Mouse (Mus musculus) adrenal gland, postnatal 36 days (tissue): ENCODE measurements around the gene Gm2000. TPM values are rescaled to one million over a fixed set of nuclear protein-coding genes. Genes with fewer than 3 reads are reported as not detected.
A peak's percentile ranks its signal among the peaks of the same experiment; 100 is the strongest.
"Not testable (repeated sequence)": the region's sequence is repeated elsewhere in the genome, so short reads cannot be mapped to it uniquely, and the experiment has no call there.

ENCODE experiments used
- DNase-seq, 2 experiments: peaks; one replicate each; pipeline ENCODE4 v3.0.0; 2021; ENCODE audit warnings: mixed read lengths in 1 of 2
- long read RNA-seq, 2 experiments: library from polyadenylated mRNA; stranded (forward); transcript quantifications; one replicate each; pipeline ENCODE4 v2.0.0; 2021; ENCODE audit warnings: borderline sequencing depth in 2 of 2
- total RNA-seq, 2 experiments: library from RNA; stranded (reverse); gene quantifications; 2 replicates each; pipeline ENCODE4 v1.2.3; 2021

The Gm2000 gene
- total RNA-seq = 100 to 1,000 TPM; 616 to 634 TPM
- long read RNA-seq, experiment 1, transcript Gm2000-201 (1 exons, 445 nt) = major isoform, 80 of 80 reads
- long read RNA-seq, experiment 1, partial matches to known transcripts = 0 of 80 reads
- long read RNA-seq, experiment 1, other reads (novel, unspliced or antisense) = 0 of 80 reads
- long read RNA-seq, experiment 2, transcript Gm2000-201 (1 exons, 445 nt) = major isoform, 51 of 51 reads
- long read RNA-seq, experiment 2, partial matches to known transcripts = 0 of 51 reads
- long read RNA-seq, experiment 2, other reads (novel, unspliced or antisense) = 0 of 51 reads

GRCm38 (mm10) chr1:156365740-156366139 lies at the start of gene Gm2000:
Gm2000 (plus strand) TSS chr1:156366040.
- no peak for DNase-seq

GRCm38 (mm10) chr1:156323126-156323525 lies 42.7 kb upstream of the Gm2000 start:
- no peak for DNase-seq

DNA sequence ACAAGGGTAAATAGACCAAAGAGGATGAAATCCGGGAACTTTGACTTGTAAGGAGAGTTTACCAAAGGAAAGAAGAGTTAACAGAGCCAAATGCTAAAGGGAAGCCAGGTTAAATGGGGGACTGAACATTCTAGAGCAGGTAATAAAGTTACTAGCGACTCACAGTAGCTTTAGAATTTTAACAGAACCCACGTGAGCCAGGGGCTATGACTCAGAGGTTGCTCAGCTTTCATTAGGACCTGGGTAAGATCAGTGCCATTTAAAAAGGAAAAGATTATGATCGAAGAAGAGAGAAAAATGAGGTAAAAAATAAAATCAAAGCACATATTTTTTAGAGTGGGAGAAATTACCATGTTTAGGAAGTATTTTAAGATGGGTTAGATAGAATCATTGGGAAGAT lies 25.0 kb upstream of the Gm2000 start:
- DNase-seq = peak; percentile 13 to 21

DNA sequence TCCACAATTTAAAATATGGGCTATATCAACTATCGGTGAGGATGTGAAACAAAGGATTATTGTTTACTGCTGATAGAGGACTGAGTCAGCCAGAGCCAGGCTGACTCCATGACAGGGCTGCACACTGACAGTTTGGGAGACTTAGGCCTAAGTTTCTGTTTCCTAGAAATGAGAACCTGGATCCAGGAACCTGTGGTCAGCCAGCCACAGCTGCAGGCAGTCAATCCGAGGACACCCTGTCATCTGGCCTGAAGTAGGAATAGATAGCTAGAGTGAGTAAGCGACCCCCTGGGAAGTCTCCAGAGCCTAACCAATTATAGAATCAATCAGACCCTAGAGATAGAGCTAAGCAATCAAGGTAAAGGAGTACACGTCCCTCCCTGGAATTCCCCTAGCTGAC lies 21.4 kb upstream of the Gm2000 start:
- no peak for DNase-seq

- DNase-seq = no peak
These were observed 20.2 kb upstream of the Gm2000 start for GRCm38 (mm10) chr1:156345633-156346032.

DNA sequence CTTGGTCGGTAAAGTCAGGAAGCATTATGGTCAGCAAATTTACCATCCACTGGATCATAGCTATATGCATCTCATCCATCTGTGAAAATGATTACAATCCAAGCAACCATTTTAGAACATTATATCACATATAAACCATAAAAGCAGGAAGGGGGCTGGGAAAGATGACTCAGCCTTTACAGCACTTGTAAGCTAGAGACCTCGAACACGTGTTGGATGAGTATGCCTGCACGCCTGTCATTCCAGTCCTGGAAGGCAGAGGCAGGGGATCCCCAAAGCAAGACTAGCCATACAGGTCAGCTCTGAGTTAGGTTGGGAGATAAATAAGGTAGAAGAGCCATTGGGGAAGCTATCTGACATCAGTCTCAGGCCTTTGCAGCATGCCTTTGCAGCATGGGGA lies 16.8 kb upstream of the Gm2000 start:
- DNase-seq = no peak

DNA sequence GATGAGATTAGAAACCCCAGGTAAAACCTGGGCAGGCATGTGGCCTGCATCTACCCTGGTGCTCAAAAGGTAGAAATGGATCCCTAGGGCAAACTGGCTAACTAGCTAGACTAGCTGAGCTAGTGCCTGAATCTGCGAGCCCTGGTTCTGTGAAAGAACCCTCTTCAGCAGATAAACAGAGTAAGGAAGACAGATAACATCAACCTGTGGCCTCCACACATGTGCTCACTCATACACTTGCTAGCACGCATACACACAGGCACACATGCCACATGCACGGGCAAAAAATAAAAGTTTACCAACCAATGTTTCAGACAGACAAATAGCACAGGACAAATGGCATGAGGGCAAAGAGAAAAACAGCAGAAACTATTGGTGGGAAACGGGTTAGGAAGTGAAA lies 15.4 kb upstream of the Gm2000 start:
- DNase-seq = no peak

GRCm38 (mm10) chr1:156352466-156352865 lies 13.4 kb upstream of the Gm2000 start:
- DNase-seq = no peak

DNA sequence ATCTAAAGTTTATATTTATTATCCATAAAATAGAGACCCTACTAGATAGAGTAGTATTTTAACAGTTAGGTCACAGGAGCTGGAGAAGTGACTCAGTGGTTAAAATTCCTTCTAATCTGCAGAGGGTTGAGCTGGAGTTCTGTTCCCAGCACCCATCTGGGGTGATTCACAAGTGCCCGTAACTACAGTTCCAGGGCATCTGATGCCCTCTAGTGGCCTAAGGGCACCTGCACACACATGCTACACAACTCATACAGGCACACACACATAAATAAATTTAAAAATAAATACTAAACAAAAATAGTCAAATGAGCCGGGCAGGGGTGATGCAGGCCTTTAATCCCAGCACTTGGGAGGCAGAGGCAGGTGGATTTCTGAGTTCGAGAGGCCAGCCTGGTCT lies 15.4 kb downstream of the Gm2000 start:
- no peak for DNase-seq

DNA sequence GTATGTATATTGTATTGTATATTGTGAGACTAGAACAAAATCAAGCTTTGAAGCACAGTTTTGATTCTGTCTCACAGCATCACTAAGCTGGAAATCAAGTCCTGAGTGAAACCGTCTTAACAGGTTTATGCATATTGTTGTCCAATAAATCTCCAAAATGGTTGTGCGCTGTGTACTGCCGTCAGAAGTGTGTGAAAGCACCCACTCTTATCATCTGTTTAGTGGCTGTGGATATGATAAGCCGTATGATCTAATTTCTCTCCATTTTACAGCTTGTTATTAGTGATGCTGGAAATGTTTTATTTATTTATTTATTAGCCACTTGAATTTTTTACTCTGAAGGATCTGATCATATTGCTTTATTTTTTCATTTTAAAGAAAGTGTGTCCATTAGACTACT lies 20.4 kb downstream of the Gm2000 start:
- no peak for DNase-seq

DNA sequence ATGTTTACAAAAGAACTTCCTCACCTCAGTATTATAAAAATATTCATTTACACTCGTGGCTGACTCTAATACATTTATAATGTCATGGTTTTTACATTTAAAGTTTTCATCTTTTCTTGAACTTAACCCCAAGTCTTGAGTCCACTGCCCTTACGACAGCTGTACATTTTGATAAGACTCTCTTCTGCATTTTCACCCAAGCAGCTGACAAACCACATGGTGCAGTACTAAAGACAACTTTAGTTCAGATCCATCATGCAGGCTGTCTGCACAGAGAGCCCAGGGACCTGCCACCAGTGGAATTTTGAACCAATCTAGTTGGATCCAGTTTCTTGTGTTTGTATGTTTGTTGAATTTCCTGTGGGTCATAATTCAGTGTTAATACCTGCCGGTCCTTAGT lies 21.0 kb downstream of the Gm2000 start:
- no peak for DNase-seq

GRCm38 (mm10) chr1:156393148-156393547 lies 27.3 kb downstream of the Gm2000 start:
- no peak for DNase-seq

- not testable (repeated sequence) for DNase-seq
These were observed 34.3 kb downstream of the Gm2000 start for GRCm38 (mm10) chr1:156400159-156400558.

DNA sequence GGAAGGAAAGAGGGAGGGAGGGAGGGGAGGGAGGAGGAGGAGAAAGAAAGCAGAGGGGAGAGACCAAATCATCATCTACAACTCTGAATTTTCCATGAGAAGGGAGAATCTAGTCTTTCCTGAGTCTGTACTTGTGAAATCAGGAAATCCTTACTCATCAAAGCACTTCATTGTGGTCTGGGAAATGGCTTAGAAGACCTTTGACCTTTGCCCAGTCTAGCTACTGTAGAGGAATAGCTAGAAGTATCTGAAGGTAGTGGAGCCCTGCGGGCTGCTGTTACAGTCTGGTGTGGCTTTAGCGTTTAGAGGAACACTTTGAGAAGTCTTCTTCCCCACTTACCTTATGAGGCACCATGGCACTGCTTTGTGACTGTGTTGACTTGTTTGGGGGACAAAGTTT lies 36.7 kb downstream of the Gm2000 start:
- no peak for DNase-seq

DNA sequence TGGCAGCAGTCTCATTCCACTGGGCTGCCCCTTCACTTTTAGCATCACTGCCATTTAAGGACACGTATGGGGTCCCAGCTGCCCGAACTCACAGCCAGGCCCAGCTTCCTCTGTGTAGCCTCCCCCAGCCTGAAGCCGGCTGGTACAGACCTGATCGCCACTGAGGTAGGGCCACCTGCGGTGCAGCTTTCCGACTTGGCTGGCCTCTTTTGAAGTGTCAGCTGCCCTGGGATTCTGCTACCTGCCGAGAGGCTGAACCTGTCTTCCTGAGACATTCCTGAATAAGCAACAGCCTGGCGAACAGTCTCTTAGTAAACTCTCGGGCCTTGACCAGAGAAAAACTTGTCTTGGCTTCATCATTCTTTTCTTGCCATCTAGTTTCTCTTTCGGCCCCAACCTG lies 37.4 kb downstream of the Gm2000 start:
- no peak for DNase-seq

GRCm38 (mm10) chr1:156408004-156408403 lies 42.2 kb downstream of the Gm2000 start:
- no peak for DNase-seq

DNA sequence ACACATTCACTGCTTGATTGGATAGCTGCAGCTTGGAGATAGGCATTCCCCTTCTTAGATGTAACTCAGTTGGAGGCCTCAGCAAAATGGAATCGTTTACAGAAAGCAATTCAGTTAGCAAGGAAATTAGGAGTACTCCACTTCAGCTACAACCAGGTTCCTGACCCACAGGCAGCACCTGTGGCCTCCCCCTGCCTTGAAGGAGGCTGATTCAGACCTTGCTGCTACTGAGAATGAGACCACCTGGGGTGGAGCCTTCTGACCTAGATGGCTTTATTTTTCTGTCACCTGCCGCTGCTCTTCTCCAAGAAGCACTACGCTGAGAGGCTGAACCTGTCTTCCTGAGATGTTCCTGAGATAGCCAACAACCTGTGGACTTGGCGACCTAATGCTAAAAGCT lies 42.7 kb downstream of the Gm2000 start:
- DNase-seq = no peak

Other genes with a start within 250 kb of the Gm2000 start
- 1 to 10 TPM; 9.3 to 9.6 TPM for gene Fam163a, start 161.0 kb upstream of the Gm2000 start, total RNA-seq
- under 1 TPM in 1 of 2 experiments, not detected in 1; 0.20 TPM for gene Tdrd5, start 62.4 kb upstream of the Gm2000 start, total RNA-seq
- not detected for gene Nphs2, start 55.3 kb upstream of the Gm2000 start, total RNA-seq
- 1 to 10 TPM; 1.1 to 3.9 TPM for gene Axdnd1, start 55.1 kb downstream of the Gm2000 start, total RNA-seq
- 1,000 to 10,000 TPM; 1,034 to 1,489 TPM for gene Soat1, start 108.3 kb downstream of the Gm2000 start, total RNA-seq
- gene Gm10031, start 158.0 kb downstream of the Gm2000 start, total RNA-seq = 10 to 100 TPM; 39.7 to 40.3 TPM
- gene Abl2, start 192.7 kb downstream of the Gm2000 start, total RNA-seq = 10 to 100 TPM; 21.5 to 27.2 TPM